Mouse (Mus musculus) neural tube, embryonic 14.5 days (tissue): ENCODE data around the gene Arid5b. TPM values are rescaled to one million over a fixed set of nuclear protein-coding genes. Genes with fewer than 3 reads are reported as not detected.

ENCODE experiments used
- ATAC-seq: fragments of 200-750 bp; cut with Nextera tagmentation; 2 replicates; pipeline ENCODE4 v1.8.0; 2017; ENCODE audit warnings: low read depth, mild to moderate bottlenecking, moderate TSS enrichment, moderate library complexity
- H3K27ac ChIP-seq: fragments of 300-500 bp; sonication (generic); 2 replicates; pipeline ENCODE4 v1.5.1; 2014; ENCODE audit warnings: low read depth, mild to moderate bottlenecking, control low read depth, low read length, moderate library complexity, mixed read lengths
- H3K27me3 ChIP-seq: fragments of 300-500 bp; sonication (generic); 2 replicates; pipeline ENCODE4 v1.6.1; 2014; ENCODE audit warnings: low read length; ENCODE audit not compliant: control insufficient read depth, insufficient read depth
- H3K36me3 ChIP-seq: fragments of 300-500 bp; sonication (generic); 2 replicates; pipeline ENCODE4 v1.6.1; 2014; ENCODE audit warnings: low read length, mixed read lengths; ENCODE audit not compliant: control insufficient read depth, insufficient read depth
- H3K4me1 ChIP-seq: fragments of 300-500 bp; sonication (generic); 2 replicates; pipeline ENCODE4 v1.6.1; 2014; ENCODE audit warnings: low read length; ENCODE audit not compliant: control insufficient read depth, insufficient read depth
- H3K4me2 ChIP-seq: fragments of 300-500 bp; sonication (generic); 2 replicates; pipeline ENCODE4 v1.6.1; 2014; ENCODE audit warnings: mild to moderate bottlenecking, low read depth, low read length, control low read depth
- H3K4me3 ChIP-seq: fragments of 300-500 bp; sonication (generic); 2 replicates; pipeline ENCODE4 v1.5.1; 2014; ENCODE audit warnings: low read depth, low read length, control low read depth, mixed read lengths
- H3K9ac ChIP-seq: fragments of 300-500 bp; sonication (generic); replicated peaks from 2 replicates; pipeline ENCODE4 v1.6.1; 2014; ENCODE audit warnings: low read depth, mild to moderate bottlenecking, control low read depth, low read length, mixed read lengths
- H3K9me3 ChIP-seq: fragments of 300-500 bp; sonication (generic); 2 replicates; pipeline ENCODE4 v1.6.1; 2016; ENCODE audit warnings: low read length; ENCODE audit not compliant: control insufficient read depth
- WGBS: fragments of 180-500 bp; shearing (Covaris S2); extraction: QIAGEN DNeasy Blood & Tissue Kit; methylation state at CpG from one replicate; pipeline ENCODE4 v1.1.7; 2014; 5-methylcytosine and 5-hydroxymethylcytosine counted together
- polyA plus RNA-seq: library from polyadenylated mRNA; unstranded; fragments of >200 nt; fragmentation: Nextera tagmentation; extraction: Ambion mirVana; gene quantifications from 2 replicates; pipeline ENCODE4 v1.2.1, GENCODE M21; 2014

Arid5b gene
- polyA plus RNA-seq, 1 experiment from 2014 or later, result 26.2 TPM

- 88% methylated on average over 3 of the region's 3 CpGs for WGBS
- Histone ChIP-seq H3K9me3 (no peaks in the 10 kb centered on the region), H3K27me3 (no peaks in the 10 kb centered on the region), H3K27ac (no peak overlapping the region), H3K4me2 (no peak overlapping the region), H3K36me3 (no peaks in the 10 kb centered on the region), H3K4me1 (no peaks in the 10 kb centered on the region), H3K9ac (no peak overlapping the region), H3K4me3 (no peak overlapping the region)
- ATAC-seq, result no peak
Observed at GRCm38 (mm10) chr10:68256134-68256533, 22.4 kb downstream of the Arid5b start.

- no peaks in the 10 kb centered on the region for H3K27me3 ChIP-seq
Observed at GRCm38 (mm10) chr10:68253452-68254117, 25.0 kb downstream of the Arid5b start.

GRCm38 (mm10) chr10:68252650-68253049, 25.9 kb downstream of the Arid5b start:
- Histone ChIP-seq H3K4me2 (no peak overlapping the region), H3K27me3 (no peaks in the 10 kb centered on the region), H3K27ac (no peak overlapping the region), H3K4me3 (no peak overlapping the region), H3K9ac (no peak overlapping the region), H3K4me1 (no peaks in the 10 kb centered on the region), H3K36me3 (no peaks in the 10 kb centered on the region), H3K9me3 (no peaks in the 10 kb centered on the region)
- 97% methylated on average over 4 of the region's 4 CpGs for WGBS
- ATAC-seq, result no peak

More at GRCm38 (mm10) chr10:68253452-68254117, 25.0 kb downstream of the Arid5b start:
- Histone ChIP-seq H3K4me1 (no peaks in the 10 kb centered on the region), H3K4me3 (no peak overlapping the region), H3K4me2 (no peak overlapping the region), H3K9ac (no peak overlapping the region), H3K9me3 (no peaks in the 10 kb centered on the region), H3K36me3 (no peaks in the 10 kb centered on the region), H3K27ac (no peak overlapping the region)
- WGBS, result 83% methylated on average over 7 of the region's 7 CpGs
- ATAC-seq, result no peak

- no peak for ATAC-seq
- 71% methylated on average over 6 of the region's 6 CpGs for WGBS
- Histone ChIP-seq H3K27ac (no peak overlapping the region), H3K9ac (no peak overlapping the region), H3K36me3 (no peaks in the 10 kb centered on the region), H3K4me1 (no peaks in the 10 kb centered on the region), H3K4me3 (no peak overlapping the region), H3K4me2 (no peak overlapping the region), H3K27me3 (no peaks in the 10 kb centered on the region), H3K9me3 (no peaks in the 10 kb centered on the region)
Observed at GRCm38 (mm10) chr10:68249355-68249782, 29.2 kb downstream of the Arid5b start.

DNA sequence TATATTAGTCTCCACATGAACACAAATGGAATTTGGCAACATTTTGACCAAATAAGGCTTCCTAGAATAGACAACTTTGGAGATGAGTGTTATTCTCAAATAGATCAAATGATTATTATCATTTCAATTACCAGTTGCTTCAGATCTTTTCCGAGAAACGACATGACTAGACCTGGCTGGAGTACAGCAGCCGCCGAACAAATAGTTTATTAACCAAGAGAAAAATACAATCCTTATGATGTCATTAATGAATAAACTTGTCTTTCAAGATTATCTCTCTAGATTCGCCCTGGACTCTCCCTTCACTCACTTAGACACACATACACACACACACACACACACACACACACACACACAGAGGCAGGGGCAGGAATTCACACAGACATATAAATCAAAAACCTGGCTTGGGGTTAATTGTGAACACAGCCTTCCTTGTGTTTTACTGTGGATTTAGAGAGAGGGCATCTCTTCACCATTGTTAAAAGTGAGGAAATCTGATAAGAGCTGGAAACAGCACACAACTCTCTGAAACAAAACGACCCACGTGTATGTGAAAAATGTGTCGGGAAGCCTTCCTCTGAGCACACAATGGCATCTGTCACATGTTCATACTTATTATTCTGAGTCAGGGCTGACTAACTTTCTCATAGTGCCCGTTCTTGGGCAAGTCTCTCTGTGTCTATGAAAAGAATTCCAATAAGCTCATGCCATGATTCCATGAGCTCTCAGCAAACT, 30.1 kb downstream of the Arid5b start:
- Histone ChIP-seq H3K36me3 (no peaks in the 10 kb centered on the region), H3K4me1 (no peaks in the 10 kb centered on the region), H3K4me3 (no peak overlapping the region), H3K4me2 (no peak overlapping the region), H3K9ac (no peak overlapping the region), H3K9me3 (no peaks in the 10 kb centered on the region), H3K27me3 (no peaks in the 10 kb centered on the region), H3K27ac (no peak overlapping the region)
- WGBS, result 50% methylated on average over 9 of the region's 9 CpGs
- no peak for ATAC-seq

DNA sequence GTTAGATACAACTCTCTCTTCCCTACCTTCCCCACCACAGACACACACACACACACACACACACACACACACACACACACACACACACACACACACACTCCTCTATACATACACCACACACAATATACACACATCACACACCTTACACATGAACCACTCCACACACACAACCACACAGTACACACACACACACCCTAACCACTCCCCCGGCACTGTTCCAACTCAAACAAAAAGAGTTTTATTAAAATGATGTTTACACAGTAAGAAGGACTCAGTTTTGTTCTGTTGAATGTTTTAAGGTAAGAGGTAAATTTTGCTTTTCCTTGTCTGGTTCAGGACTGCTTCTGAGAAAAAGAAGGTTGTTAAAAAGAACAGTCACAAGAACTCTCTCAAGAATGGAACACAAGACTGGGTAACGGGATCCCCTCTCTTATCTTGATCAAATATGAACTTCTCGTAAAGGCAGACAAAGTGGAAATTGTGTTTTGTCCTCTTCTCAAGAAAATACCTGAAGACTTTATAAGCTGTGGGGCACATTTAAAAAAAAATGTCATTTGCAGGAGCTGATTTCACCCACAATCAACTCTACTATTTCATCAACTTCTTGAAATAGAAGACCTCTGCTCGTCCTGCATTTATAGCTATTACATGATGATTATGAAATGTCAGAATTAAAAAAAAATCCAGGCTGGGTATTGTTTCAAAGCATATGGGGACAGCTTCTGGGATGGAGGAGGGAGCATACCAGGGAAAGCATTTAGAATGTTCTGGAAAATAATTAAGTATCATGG, 30.9 kb downstream of the Arid5b start:
- Histone ChIP-seq H3K27me3 (no peaks in the 10 kb centered on the region), H3K4me2 (no peak overlapping the region), H3K4me3 (no peak overlapping the region), H3K9ac (no peak overlapping the region), H3K27ac (no peak overlapping the region), H3K36me3 (0 out of 2 replicates have a peak, but pooled peaks cover 3% of the 10 kb centered on the region), H3K9me3 (no peaks in the 10 kb centered on the region), H3K4me1 (no peaks in the 10 kb centered on the region)
- WGBS, result 91% methylated on average over 4 of the region's 4 CpGs
- no peak for ATAC-seq

GRCm38 (mm10) chr10:68246603-68247247, 31.8 kb downstream of the Arid5b start:
- H3K36me3 ChIP-seq, result peaks cover 9% of the 10 kb centered on the region; the same call in 1 of the 2 replicates

DNA sequence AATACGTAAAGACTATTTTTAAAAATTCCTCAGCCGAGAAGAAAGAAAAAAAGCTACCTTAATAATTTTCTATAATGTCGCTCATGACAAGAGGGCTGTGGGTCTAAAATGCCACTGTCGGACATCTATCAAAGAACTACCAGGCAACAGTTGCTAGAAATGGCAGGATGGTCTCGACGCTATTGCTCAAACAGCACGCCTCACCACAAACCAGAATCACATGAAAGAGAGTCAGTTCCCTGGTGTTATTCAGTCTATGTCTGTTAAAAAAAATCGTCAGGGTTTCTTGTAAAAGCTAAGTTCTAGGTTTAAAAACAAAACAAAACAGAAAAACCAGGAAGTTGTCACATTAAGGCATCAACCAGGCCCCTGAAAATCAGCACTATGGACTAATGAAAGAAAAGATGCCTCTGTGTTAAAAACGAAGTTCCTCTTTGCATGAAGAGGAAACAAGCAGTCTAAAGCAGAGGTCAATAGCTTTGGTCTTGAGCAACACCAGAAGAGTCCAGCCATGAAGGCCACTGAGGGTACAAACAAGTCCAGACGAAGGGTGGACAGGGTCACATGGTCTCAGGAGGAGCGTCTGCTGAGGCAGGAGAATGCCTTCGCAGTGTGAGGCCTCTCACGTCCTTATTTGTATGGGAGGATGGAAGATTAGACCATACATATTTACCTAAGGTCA, 37.6 kb downstream of the Arid5b start:
- H3K4me1 ChIP-seq, result 0 out of 2 replicates have a peak, but pooled peaks cover 6% of the 10 kb centered on the region
- ATAC-seq, result no peak
- no peak overlapping the region for H3K4me2 ChIP-seq
- no peak overlapping the region for H3K27ac ChIP-seq
- H3K4me3 ChIP-seq, result no peak overlapping the region
- H3K36me3 ChIP-seq, result peaks cover 12% of the 10 kb centered on the region; the same call in 1 of the 2 replicates
- 88% methylated on average over 13 of the region's 13 CpGs for WGBS
- H3K9me3 ChIP-seq, result no peaks in the 10 kb centered on the region
- H3K27me3 ChIP-seq, result no peaks in the 10 kb centered on the region
- no peak overlapping the region for H3K9ac ChIP-seq

More at GRCm38 (mm10) chr10:68246603-68247247, 31.8 kb downstream of the Arid5b start:
- no peak for ATAC-seq
- WGBS, result 38% methylated on average over 7 of the region's 7 CpGs
- Histone ChIP-seq H3K4me1 (no peaks in the 10 kb centered on the region), H3K4me3 (no peak overlapping the region), H3K27ac (no peak overlapping the region), H3K9me3 (no peaks in the 10 kb centered on the region), H3K9ac (no peak overlapping the region), H3K4me2 (no peak overlapping the region), H3K27me3 (no peaks in the 10 kb centered on the region)
